Mouse (Mus musculus) monocyte, adult 2 months (primary cell): ENCODE data around the gene Irf3.
"Not testable (repeated sequence)": the region's sequence is repeated elsewhere in the genome, so short reads cannot be mapped to it uniquely, and the experiment has no call there.

Source experiments
- DNase-seq, 2 experiments: peaks; one replicate each; pipeline ENCODE4 v3.0.0; 2022; ENCODE audit warnings: low spot score in 2 of 2, low read depth in 1 of 2

Gene Irf3

DNA sequence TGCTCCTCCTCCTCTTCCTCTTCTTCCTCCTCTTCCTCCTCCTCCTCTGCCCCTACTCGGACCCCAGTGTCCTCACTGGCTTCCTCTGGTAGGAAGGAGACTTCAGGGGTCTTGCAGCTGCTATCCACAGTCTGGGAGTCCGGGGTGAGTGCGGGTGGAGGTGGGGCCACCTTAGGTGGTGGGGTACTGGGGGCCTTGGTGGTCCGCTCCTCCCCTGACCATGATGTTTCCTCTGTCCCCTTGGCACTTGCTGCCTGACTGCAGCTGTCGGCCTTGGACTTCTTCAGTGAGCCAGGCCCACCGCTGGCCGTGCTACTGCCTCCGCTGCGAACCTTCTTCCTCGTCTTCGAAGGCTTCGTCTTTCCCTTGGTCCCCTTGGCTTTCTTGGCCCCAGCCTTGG, 9.1 kb downstream of the Irf3 start:
- no peak for DNase-seq

DNA sequence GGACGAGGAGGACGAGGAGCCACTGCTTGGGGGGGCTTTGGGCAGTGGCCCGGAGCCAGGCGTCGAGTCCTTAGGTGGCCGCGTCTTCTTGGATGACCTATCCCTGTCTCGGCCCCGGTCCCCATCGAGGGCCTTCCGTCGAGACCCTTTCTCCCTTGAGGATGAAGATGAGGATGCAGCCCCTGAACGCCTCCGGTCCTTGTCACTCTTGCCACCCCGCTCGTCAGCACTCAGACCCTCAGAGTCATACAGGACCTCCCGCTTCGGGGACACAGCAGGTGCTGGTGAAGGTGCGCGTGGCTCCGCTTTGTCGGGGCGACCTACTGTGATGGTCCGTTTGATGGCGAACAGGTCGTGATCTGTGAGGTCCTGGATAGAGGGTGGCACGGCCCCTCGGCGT, 9.7 kb downstream of the Irf3 start:
- DNase-seq: no peak

DNA sequence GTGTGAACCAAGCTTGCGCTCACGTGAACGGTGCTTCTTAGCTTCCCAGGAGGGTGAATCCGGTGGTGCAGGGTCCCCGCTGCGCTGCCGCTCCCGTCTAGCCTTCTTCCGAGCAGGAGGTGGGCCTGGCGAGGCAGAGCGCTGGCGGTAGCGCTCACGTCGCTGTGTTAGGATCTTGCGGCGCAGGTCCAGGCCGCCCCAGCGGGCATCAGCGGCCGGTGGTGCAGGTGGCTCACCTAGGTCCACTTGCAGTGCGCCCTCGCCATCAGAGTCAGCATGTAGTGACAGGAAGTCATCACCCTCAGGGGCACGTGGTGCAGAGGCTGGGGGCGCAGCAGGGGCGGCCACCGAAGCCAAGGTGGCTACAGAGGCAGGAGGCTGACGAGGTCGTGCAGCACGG, 10.4 kb downstream of the Irf3 start:
- no peak for DNase-seq

DNA sequence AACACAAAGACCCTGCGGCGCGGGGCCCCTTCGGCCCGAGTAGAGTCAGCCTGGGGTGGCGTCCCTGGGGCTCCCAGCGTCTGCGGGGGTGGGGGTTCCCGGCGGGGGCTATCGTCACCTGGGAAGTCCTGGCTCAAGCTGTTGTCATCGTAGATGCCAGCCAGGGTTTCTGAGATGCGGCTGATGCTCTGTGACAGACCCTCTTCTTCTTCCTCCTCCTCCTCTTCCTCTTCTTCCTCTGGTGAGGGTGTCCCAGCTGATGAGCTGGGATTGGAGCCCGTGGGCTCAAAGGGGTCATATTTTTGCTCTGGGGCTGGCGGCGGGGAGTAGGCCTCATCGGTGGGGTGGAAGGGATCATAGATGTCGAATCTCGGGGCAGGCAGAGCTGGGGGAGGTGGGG, 11.0 kb downstream of the Irf3 start:
- no peak for DNase-seq

DNA sequence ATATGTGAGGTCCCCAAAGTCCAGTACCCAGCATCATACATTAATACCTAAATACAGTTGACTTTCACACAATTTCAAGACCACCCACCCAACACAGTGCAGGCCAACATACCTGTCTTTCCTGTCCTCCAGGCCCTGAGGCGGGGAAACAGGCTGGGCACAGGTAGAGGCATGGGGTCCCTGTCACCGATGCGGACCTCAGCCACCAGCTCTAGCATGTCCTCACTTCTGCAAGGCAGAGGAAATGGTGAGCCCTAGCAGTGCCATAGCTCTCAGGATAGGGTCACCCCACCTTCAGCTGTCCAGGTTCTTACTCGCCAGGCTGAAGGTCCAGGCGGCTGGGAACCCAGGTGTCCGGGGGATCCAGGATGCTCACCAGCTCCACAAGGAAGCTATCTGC, 14.6 kb downstream of the Irf3 start:
- no peak for DNase-seq

DNA sequence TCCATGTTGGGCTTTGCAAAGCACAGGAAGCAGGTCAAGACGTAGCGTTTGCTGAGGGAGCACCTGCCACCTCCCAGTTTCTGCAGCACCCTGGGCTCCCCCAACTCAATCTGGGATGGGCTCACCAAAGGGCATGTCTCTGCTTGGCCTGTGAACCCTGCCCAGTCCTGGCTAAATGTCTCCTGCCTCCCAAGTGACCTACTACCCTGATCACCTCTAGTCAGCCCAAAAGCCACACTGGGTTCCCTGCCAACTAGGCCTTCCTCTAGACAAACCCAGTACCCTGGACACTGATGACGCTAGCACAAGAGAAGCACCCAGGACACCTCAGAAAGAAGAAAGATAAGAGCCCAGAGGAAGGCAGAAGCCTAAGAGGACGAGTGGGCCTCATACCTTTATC, 15.4 kb downstream of the Irf3 start:
- no peak for DNase-seq

DNA sequence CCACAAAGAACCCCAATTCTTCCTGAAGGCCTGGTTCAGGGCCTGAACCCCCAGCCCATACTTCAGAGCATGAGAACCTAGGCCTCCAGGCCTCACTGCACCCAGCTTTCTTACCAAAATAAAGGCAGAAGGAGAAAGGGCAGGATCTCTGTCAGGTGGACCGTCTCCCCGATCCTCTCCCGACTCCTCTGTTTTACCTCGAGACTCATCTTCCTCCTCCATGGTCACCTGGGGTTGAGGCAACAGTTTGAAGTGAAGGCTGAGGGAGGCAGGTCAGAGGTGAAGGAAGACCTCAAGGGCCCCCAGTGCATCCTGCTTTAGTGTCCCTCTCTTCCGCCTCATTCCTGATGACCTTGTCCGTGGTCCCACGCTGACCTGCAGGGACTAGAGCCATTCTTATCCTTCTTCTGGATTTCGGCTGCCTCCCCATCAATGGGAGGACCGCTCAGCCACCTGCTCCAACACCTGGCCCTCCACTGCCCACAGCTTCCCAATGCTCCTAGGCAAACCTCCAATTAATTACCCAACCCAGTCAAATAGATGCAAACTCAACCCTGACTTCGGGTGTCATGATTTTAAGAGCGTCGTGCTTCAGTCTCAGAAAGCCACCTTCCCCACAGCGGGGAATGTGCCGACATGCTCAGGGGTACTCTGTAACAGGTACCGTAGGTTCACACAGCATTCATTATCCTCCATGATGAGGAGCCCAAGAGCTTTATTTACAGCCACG, 16.1 kb downstream of the Irf3 start:
- DNase-seq: no peak

DNA sequence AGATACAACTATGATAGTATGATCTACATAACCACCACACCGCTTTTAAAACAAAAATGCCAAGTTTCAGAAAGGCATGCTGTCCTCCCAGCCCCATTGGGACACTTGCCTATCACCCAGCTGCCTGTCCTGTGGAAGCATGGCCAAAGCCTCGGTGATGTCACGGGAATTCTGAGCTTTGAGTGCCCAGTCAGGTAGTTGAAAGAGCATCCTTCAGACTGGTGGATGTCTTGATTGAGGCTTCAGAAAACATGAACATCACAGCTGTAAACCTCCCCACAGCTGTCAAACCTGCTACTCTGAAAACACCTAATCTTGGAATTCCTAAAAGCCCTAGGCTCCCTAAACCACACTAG, 16.6 kb downstream of the Irf3 start:
- no peak for DNase-seq

DNA sequence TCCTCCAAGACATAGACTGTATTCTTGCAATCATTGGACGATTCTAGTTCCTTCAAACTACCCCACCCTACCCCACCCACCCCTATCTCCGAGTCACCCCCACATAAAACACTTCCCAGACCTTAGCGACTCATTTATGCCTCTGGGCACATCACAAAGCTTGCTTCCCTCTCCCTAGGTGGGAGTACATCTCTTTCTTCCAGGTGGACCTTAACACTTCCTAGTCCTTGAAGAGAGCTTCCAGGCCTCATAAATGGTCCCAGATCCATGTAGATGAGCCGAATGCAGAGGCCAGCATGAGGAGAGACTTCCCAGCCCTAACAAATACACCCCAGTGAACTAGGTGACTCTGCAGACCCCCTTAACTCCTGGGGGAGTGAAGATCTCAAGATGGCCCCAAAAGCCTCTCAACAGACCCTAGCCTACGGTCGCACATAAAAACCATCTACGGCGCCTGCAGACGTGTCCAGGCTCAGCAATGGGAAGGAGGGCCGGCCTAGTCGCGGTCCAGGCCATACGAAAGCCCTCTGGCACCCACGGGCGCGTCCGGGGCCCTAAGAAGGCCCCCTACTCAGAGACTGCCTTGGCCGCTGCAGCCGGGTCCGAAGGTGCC, 18.0 kb downstream of the Irf3 start:
- no peak for DNase-seq

DNA sequence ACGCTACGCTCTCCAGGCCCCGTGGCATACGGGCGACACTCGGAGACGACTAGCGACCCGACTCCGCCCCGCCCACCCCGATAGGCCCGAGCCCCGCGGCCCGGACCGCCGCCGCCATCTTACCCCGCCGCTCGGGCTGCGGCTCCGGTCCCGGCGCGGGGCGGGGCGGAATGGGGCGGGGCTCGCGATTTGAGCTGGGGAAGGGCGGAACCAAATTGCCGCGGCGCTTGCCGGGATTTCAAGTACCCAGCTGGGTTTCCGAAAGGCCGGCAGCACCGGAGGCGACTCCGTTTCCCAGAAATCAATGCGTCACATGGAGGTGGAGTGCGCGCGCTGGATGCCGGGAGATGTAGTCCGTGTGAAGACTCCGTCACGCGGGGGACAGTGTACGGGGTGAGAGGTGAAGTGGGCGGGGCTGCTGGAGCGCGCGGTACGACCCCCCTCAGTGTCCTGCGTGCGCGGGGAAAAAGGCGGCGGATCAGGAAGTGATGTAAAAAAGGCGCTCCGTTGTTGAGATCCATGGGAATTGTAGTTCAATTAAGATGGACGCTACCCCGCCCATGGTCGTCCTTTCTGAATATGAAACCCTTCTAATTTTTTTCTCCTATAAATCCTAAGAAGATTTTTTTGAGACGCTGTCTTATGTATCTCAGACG, 18.6 kb downstream of the Irf3 start, which contains the start of gene Scaf1:
Gene Scaf1, minus strand, starts transcription at position 407 of the 656 bp plus-strand sequence.
- DNase-seq: peak; percentile 98

DNA sequence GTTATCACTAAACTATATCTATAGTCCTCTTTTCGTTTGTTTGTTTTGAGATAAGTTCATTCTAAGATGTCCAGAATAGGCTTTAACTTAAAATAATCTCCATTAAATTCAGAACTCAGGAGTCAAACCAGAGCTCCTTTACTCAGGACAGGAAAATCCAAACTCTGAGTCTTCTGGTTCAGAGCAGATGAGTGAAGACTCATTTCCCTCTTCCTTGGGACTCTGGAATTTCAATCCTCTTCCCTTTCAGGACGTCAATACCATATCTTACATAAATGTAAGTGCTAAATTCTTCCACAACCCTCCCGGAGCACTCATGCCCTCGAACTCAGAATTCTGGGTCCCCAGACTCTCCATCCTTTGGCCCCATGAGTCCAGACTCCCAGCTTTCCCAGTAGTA, 19.3 kb downstream of the Irf3 start:
- no peak for DNase-seq

DNA sequence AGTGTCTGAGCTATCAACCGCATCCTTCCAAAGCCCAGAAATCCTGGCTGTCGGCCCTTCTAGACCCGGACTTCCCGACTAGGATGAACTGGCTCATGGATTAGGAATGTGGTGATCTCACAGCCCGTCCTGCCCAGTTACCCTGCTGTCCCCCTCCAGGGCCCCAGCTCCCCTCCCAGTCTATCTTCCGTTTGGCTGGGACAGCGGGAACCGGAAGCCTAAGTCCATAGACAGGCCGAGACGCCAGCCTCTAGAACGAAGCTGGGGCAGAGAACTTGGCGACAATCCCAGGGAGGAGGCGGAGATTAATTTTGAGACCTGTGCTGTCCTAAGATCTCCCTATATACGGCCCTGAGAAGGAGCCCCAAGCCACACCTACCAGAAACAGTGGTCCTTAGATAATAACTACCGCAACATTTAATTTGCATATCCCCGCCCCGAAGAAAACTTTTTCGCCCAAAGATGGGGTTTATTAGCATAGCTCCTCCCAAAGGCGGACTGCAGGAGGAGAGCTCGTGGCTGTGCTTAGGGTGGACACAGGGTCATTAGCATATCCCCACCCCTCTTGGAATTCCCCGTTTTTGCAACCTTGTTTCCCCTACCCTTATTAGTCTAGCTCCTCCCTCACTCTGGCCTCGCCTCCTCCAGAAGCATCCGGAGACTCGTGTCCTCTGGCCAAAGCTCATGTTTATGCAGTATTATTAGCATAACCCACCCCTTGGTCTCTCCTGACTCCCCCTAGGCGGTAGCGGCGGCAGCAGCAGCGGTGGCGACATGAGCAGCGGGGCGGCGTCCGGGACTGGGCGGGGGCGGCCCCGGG, 20.0 kb downstream of the Irf3 start, which contains the start of gene Rras:
Gene Rras, plus strand, starts transcription at position 720 of the 820 bp plus-strand sequence.
- DNase-seq: peak; percentile 90 to 91

DNA sequence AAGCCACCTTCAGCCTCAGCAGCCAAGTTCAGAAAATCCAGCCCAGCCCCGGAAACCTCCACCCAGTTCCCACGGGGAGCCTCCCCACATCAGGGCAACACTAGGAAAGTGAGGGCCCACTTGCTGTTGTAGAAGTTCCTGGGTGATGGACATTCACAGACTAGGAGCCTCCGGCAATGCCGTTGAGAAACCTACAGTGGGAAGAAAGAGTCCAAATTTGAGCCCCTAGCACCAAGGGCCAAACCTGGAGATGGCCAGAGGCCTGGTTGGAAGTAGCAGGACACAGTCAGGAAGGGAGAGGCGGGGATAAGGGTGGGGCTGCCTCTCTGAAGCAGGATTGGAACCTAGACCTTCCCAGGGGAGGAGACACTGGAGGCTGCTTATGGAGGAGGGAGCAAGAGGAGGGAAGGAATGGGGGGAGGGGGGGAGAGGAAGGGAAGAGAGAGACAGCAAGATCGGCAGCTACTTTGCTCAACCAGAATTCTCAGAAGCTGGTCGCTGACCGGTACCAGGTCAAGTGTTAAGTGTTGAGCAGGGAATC, 21.7 kb downstream of the Irf3 start:
- DNase-seq: no peak

DNA sequence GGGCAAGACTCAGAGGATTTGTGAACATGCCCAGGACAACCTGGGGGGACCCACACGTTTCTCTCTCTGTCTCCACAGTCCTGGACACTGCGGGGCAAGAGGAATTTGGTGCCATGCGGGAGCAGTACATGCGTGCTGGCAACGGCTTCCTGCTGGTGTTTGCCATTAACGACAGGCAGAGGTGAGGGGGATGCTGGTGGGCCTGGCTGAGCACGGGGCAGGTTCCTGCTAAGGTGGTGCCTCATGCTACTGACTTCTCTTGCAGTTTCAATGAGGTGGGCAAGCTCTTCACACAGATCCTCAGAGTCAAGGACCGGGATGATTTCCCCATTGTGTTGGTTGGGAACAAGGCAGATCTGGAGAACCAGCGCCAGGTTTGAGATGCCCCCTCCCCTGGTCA, 22.8 kb downstream of the Irf3 start:
- no peak for DNase-seq

DNA sequence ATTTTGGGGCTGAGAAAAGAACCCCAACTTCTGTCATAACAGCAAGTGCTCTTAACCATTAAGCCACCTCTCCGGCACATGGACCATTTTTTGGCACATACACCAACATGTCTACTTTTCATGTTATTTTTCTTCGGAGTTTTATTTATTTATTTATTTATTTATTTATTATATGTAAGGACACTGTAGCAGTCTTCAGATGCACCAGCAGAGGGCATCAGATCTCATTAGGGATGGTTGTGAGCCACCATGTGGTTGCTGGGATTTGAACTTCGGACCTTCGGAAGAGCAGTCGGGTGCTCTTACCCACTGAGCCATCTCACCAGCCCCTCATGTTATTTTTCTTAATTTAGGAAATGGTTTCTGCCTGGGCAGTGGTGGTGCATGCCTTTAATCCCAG, 26.3 kb downstream of the Irf3 start:
- DNase-seq: not testable (repeated sequence)

DNA sequence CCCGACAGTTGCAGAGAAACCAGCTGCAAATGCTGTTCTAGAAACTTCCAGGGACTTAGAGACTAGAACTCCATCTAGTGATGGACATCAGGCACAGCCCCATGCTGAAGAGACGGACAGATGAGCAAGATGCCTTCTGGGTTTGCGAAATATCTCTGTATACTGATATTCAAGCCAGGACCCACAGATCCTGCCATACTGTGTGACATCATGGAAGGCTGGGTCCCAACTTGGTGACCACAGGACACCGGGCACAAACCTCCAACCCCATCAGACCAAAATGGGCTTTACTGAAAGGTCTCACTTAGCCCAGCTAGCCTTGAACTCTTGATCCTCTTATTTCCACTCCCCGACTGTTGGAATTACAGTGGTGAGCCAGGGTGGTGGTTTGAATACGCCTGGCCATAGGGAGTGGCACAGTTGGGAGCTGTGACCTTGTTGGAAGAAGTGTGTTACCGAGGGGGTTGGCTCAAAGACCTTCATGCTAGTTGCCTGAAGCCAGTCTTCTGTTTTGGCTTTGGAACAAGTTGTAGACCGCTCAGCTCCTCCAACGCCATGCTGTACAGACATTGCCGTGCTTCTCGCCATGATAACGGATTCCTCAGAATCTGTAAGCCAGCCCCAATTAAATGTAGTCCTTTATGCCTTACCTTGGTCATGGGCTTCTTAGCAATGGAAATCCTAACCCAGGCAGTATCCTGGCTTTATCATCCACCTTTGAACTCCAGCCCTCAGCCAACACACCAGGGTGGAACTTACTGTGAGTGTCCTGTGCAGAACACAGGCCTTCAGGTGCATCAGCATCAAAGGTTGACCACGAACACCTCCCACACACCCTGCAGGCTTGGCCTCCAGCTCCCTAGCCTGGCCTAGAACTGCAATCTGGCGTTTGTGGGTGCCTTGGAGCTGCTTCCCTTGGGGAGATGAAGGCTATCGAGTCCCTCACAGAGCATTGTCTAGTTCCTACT, 27.1 kb downstream of the Irf3 start:
- no peak for DNase-seq

DNA sequence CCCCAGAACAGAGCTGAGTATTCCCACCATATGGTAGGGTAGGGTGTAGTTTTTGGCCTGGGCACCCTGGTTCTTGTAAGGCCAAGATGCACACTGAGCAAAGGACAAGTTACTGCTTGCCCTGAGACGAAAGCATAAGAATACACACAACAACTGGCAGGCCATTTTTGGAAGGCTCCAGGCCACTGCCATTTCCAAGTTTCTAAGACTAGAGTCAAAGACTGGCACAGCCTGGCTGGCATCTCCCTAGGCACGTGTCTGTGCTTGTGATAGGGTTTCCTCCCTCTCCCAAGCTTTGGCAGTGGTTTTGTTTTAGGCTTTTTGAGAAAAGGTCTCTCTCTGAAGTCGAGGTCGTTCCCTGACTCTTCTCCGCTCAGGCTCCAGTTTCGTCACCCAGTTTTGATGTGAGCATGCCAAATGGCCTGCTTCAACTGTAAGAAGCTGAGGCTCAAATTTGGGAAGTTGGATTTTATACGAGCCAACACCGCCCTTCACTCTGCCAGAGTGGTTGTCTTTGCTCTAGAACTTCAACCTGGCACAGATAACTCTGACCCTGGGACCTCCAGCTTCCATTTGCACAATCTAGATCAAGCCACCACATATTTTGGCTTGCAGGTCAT, 28.3 kb downstream of the Irf3 start:
- no peak for DNase-seq

DNA sequence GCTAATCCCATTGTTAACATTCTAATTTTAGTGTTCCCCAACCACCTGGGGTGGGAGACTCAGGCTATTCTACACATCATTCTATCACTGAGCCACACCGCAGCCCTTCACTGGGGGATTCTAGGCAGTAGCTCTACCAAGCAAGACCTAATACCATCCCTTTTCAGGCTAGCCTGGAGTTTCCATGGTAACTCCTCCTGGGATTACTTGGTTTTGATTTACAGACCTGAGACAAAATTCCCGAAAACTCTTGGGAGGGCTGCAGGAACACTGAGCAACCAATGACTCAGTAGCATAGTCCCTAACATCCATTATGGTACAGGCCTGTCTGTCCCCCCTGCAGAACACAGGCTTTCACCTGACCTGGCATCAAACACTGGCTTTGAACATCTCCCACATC, 28.8 kb downstream of the Irf3 start:
- DNase-seq: no peak

DNA sequence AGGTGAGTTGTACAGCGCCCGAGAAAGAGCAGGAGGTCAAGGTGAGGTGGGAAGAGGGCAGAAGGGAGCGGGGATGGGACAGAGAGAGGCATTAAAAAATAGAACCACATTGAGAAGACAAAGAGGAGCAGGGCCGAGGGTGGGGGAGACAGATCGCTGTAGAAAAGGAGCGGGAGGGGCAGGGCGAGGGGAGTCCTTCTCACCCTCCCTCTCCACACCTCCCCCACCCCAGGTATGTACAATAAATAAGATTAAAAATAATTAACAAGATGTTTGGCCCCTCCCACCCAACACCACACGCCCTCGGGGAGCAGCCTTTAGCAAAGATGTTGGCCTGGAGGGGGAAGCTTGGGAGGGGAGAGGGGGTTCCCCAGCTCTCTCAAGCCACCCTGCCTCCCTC, 30.3 kb downstream of the Irf3 start:
- no peak for DNase-seq

DNA sequence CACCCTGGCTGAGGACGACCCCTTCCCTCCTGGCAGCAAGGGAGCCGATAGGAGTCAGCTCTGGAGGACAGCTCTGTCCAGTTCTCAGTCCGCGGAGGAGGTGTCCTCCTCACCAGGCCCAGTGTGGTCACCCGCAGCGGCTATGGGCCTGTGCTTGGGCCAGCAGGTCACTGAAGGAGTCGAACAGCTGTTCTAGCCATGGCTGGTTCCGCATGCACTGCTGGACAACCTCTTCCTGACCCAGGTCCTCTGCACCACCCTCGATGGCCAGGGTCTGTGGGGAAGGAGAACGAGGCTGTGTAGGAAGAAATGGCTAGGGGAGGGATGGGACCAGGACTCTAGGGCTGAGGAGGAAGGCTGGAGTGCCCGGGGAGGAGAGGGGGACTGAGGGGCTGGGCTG, 30.9 kb downstream of the Irf3 start:
- DNase-seq: no peak
